Mouse (Mus musculus) heart, adult 8-10 months (tissue): ENCODE results near the gene Fbxo2. TPM values are rescaled to one million over a fixed set of nuclear protein-coding genes. Genes with fewer than 3 reads are reported as not detected.

Source experiments
- DNase-seq: peaks from one replicate; pipeline ENCODE4 v3.0.0; 2022; ENCODE audit warnings: low spot score
- total RNA-seq, 4 experiments: library from RNA; stranded (reverse); gene quantifications; 2 replicates each; pipeline ENCODE4 v1.2.4; 2022

Fbxo2 gene
- total RNA-seq, 4 experiments from 2014 or later: 0.27 to 0.57 (median 0.31) TPM

DNA sequence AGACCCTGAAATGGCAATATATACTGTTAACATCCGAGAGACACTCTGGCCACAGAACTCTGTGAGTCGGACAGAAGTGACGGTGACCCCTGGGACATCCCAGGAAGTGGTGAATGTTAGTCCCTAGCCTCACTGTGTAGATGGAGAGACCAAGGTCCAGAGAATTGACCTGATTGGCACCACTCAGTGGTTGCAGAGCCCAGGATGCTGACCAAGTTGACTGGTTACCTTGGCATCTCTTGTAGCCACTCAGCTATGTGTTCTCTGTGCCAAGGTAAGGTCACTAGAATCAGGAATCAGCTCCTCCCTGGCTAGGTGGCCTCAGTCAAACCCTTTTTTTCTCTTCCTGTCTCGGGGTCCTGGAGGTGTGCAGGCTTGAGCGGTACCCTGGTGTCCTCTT lies 16.7 kb upstream of the Fbxo2 start:
- no peak for DNase-seq

DNA sequence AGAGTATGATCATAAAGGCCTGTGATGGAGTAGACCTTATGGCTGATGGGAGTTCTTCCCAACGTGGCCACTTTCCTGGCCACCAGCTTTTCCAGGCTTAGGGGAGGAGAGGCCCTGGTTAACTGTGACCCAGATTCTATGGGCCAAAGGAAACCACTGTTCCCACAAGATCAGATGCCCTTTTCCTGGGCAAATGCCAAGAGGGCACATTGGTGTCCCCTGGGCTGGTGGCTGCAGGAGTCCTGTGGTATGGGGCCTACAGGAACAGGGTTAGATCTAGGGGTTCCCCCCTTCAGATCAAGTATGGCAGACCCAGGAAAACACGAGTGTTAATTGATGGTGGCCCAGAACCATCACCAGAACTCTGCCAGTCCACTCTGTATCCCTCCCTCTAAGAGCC lies 12.7 kb upstream of the Fbxo2 start:
- no peak for DNase-seq

DNA sequence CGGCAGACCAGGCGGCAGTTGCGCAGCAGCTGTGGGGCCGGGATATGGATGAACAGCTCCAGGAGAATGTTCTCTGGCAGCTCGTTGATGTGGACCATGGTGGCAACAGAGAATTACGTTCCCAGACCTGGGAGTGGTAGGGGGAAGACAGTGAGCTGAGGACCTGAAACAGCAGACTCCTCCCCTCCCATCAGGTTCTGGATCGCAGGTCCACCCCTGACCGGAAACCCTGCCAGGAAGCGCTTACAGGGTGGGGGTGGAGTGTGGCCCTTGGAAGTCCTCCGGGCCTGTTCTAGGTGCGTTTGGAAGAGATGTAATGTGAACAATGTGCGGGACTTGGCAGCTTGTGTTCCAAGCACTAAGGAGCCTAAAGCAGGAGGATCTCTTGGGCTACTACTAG lies 10.9 kb upstream of the Fbxo2 start:
- DNase-seq: no peak

DNA sequence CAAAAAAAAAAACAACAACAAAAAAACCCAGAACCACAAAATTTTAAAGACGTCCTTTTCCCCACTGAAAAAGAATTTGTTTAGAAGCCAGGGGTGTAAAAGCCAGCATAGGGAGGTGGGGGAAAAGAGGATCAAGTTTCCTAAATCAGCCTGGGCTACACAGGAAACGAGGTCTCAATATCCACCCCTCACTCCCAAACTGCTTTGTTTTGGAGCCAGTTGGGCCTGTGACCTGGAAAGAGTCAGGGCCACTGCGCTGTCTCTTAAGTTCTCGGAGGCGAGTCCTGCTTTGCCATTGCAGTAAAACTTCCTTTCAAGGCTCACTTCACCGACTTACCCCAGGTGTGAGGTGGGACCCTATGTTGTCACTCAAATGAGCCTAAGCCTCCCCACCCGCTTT lies 10.2 kb upstream of the Fbxo2 start:
- no peak for DNase-seq

DNA sequence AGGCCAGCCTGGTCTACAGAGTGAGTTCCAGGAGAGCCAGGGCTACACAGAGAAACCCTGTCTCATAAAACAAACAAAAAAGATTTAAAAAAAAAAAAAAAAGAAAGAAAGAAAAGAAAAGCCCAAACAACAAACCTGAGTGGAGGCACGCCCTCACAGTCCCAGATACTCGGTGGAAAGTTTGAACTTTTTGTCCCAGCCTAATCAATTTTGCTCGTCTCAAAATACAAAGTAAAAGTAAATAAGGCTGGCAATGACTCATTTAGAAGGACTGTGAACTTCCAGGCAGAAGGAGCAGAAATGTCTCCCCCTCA lies 9.5 kb upstream of the Fbxo2 start:
- no peak for DNase-seq

DNA sequence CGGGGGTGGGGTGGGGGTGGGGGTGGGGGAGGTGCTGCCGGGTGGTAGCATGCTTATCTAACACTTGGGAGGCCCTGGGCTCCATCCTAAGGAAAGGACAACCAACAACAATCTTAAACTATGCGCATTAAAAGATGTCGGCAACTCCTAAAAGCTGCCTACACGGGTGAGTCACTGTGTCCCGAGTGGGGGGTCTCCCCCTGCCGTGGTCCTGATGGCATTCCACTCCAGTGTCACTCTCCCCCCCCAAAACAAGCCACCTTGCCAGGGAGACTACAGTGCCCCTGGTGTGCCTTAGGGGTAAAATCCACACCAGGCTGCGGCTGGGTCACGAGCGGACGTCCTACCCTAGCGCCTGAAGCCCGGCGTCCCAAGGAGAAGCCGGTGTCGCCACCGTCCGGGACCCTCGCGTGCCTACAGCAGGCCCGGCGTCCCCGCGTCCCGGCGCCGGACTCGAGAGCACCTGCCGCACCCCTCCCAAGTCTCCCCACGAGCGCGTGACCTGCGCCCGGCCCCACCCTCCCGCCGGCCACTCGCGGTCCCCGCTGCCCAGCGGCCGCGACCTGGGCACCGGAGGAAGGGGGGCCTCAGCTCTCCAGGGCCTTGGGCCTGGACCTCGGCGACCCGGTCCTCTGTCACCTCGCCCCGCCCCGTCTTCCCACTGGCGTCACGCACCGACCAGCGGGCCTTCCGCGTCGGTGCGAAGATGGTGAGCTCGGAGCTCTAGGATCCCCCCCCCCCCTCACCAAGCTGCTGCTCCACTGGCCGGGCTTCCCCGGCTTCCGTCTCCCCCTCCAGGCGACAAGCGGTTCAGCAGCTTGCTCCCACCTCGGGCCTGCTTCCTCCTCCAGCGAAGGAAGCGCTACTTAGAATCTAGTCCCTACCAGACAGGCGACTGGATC lies 8.9 kb upstream of the Fbxo2 start, which contains the start of gene Fbxo6:
Gene Fbxo6 (minus strand): TSS at position 874 of the 902 bp plus-strand sequence.
- DNase-seq: peak; percentile 84

DNA sequence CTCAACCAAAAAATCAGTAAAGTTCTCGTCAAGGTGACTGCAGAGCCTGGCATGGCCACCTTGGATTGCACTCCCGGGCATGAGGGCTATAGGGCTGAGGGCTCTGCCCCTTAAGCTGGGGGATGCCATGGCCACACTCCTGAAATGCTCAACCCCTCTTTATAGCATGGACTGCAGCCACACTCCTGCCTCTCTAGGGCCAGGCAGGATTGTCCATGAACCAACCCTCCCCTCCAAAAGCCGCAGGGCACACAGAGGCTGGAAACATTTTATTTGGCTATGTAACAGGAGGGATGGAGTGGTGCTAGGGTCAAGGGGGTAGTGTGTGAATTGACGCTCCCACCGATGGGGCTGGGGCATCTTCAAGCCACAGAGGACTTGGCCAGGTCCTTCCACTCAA lies 7.9 kb upstream of the Fbxo2 start:
- DNase-seq: no peak

DNA sequence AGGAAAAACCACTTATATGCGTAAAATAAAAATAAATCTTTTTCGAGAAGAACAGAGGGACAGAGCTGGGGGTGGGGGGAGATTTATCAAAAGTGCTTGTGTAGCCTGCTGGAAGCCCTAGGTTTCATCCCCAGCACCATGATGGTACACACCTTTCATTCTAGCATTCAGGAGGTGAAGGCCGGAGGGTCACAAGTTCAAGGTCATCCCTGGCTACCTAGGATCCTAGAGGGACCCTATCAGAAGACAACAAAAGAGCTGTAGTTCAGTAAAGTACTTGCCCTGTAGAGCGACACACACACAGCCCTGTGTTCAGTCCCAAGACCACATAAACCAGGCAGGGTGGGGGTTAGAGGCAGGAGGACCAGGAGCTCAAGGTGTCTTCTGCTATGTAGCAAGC lies 6.4 kb upstream of the Fbxo2 start:
- no peak for DNase-seq

DNA sequence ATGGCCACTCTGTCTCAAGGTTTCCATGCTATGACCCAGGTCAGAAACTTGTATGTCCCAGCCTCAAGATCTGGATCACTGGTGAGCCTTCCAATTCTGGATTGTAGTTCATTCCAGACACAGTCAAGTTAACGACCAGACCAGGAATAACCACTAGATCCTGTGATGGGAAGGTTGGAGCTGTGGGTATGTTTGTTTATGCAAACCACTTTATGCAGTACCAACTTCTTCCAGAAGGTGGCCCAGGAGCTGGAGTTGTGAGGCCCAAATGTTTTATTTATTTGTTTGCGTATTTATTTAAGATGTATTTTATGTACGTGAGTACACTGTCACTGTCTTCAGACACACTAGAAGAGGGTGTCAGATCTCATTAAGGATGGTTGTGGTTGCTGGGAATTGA lies 5.4 kb upstream of the Fbxo2 start:
- DNase-seq: no peak

DNA sequence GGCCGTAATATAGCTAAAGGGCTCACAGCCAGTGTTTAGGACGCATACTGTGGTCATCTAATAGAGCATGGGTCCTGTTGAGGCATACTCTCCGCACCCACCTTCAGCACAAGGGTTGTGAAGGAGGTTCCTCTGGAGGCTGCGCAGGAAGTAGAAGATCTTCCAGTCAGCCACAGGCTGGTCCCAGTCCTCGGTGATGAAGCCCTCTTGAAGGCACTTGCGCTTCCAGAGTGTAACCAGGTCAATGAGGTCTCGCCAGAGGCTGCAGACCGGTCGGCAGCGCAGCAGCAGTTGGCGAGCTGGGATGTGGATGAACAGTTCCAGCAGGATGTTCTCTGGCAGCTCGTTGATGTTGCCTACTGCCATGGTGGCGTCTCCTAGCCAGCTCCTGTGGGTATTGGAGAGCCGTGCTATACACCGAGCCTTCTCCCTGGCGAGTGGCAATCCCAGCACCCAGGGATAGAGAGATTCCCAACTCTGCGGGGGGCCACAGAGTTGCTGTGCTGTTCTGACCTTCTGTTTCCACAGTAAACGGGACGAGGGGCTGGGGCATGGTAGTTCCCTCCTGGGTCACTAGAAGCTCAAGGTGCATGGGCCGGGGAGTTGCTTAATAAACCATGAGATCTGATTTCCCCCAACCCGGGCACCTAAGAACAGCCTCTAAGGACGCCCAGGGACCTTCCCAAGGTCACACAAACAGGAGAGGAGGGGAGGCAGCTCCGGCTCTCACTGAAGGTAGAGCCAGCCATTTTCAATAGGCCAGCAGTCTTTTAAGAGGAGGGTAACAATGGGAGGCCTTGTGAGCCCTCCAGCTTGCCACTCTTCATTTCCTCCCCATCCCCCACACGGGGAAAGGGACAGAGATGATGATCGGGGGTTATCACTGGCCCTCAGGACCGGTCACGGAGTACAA lies 1.7 kb upstream of the Fbxo2 start:
- no peak for DNase-seq

DNA sequence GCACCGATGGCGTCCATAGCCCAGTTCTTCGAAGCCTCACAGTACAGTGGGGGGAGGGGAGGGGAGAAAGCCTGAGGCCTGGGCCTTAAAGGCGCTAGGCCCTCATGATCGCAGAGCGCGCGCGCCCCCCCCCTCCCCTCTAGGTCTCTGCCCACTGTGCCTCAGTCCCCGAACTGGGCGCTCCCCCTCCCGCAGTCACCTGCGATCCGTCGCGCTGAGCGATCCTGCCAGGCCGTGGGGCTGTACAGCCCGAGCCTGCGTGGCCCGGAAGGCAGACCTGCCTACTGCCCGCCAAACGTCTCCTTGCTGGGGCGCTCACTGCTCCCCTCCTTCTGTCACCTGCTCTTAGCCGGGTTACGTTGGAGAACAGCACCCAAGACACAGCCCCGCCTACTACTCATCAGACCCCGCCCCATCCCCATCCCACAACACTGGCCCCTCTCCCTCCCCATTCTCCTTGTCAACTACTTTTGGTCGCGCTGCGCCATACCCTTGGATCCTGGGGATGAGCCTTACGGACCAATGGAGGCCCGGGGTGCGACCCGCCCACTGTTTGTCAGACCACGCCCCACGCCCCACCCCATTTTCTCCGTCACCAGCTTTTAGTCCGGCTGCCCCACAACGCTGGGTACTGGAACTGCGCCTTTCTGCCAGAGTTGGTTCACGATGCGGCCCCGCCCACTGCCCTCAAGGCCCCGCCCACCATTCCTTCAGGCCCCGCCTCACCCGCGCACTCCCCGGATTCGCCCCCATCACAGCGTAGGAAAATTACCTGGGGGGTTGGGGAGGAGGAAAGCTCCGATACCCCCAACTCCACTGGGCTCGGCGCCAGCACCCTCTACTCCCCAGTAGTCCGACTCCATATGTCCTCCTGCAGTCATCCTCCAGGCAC lies 631 bp upstream of the Fbxo2 start:
- DNase-seq: peak; percentile 86

DNA sequence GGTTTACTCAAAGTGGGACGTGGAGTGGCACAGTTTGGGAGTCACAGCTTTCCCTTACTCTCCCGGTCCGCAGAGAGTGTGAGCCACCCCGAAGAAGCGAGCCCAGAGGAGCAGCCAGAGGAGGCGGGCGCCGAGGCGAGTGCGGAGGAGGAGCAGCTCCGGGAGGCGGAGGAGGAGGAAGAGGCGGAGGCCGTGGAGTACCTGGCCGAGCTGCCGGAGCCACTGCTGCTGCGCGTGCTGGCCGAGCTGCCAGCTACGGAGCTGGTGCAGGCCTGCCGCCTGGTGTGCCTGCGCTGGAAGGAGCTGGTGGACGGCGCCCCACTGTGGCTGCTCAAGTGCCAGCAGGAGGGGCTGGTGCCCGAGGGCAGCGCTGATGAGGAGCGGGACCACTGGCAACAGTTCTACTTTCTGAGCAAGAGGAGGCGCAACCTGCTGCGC lies 3.6 kb downstream of the Fbxo2 start:
- DNase-seq: peak; percentile 36

DNA sequence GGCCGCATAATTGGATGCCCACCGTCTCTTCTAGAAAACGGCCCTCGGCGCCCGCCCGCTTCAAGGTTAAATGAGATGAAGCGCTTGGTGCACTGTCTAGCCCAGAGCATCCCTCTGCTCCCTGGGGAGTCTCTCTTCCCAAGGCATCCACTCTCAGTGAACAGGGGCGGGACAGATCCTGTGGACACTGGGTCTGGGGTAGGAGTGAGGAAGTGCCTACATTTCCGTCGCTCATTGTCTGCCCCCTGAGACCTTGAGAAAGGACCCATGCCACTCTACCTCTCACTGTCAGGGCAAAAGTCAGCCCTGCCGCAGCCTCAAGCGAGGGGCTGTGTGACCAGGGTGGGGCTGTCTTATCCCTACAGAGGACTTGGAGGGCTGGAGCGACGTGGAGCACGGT lies 4.0 kb downstream of the Fbxo2 start:
- DNase-seq: no peak

DNA sequence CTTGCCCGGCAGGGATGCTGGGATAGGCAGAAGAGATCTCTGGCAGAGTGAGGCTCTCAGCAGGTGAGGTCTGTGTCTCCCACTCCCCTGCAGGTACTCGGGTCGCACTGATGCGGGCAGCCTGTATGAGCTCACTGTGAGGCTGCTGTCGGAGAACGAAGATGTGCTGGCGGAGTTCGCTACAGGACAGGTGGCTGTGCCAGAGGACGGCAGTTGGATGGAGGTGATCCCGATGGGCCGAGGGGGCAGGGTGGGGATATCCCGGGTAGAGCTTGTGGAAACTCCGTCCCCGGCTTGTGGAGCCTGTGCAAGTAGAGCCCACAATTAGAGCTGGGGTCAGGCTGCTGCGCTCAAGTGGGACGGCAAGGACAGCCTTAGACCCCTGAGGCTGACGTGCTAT lies 5.1 kb downstream of the Fbxo2 start:
- no peak for DNase-seq

DNA sequence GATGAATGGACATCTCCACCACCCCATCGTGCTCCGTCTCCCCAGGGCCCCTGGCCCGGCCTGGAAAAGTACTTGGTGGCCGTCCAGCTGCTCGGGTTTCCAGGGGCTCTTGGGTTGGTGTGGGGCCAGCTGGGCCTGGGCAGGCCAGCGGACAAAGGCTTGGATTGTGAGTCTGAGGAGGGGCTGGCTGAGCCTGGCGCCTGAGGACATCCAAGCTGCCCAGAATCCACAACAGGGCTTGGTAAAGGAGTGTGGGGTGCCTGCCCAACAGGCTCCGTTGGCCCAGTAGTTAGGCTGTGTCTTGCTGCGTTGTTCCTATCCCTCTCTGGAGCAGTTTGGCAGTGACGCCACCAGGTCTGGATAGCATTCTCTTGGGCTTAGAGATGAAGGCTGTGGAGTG lies 6.0 kb downstream of the Fbxo2 start:
- no peak for DNase-seq

DNA sequence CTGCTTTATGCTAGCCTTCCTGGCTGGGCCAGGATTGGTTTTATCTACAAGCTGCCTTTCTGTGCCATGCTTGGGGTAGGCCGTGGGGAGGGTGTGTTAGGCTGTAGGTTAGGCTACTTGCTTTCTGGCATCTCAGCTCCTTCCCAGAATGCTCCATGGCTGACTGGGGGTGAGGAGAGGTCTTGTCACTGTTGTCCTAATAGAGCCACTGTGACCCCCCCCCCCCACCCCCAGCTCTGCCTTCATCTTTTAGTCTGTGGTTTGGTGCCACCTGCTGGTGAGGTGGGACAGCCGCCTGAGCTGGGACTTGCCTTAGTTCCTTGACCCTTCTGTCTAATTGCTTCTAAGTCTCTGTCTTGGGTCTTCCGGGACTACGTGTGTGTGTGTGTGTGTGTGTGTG lies 6.6 kb downstream of the Fbxo2 start:
- DNase-seq: peak; percentile 50

DNA sequence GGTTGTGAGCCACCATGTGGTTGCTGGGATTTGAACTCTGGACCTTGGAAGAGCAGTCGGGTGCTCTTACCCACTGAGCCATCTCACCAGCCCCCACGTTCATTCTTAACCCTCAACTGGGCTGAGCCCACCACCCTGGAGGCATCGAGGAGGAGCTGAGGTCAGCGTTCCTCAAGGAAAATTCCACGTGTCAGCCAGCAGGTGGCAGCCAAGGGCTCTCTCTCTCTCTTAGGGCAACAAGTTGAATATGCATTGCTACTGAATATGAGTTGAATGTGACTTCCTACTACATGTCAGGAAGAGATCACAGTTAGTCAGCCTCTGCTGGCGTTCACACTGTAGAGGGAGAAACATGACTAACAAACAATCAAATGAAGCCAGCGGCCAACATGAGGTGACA lies 7.9 kb downstream of the Fbxo2 start:
- no peak for DNase-seq

DNA sequence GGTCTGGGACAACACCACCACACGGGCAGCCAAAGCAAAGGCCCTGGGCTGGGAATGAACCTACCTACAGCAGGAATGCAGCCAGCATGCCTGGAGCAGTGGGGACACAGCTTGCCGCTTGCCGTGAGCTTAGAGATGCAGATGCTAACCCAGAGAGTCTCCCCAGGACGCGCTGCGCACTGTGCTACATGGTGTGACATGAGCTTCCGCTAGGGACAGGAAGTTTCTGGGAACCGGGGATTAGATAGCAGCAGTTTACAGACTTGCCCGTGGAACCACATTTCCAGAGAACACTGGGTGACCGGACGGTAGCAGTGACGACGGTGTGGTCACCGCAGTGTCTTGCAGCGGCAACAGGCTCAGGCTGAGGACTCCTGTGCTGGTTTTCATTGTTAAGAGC lies 9.2 kb downstream of the Fbxo2 start:
- DNase-seq: no peak

DNA sequence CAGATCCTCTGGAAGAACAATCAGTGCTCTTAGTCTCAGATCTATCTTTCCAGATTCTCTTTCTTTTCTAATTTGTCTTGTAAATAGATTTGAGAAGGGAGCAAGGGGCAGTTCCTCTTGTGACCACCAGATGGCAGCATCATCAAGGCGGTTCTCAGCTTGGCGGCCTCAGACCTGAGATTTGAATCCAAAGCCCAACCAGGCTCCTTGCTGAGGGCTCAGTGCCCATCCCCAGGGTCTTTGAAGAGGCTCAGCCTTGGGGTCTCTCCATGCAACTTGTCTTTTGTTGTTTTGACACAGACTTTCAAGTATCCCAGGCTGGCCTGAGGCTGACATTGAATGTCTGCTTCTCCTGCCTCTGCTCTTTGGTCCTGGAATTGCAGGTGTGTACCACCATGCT lies 10.4 kb downstream of the Fbxo2 start:
- DNase-seq: no peak

DNA sequence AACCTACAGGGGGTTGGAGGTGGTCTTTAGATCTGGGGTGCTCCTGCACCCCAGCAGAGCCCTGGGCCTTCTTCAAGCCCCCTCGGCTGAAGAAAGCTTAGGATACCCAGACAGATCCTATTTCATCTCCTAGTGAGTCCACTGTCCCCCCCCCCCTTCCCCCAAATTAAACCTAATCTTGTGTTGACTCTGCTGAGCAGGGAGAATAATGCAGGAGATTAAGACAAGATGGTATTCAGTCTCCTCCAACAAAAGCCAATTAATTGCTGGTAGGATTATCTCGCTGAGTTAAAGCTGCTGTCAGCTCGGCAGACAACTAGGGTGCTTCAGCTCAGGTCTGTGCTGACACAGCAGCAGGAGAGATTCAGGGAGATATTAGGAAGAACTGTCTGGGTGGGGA lies 10.8 kb downstream of the Fbxo2 start:
- no peak for DNase-seq

DNA sequence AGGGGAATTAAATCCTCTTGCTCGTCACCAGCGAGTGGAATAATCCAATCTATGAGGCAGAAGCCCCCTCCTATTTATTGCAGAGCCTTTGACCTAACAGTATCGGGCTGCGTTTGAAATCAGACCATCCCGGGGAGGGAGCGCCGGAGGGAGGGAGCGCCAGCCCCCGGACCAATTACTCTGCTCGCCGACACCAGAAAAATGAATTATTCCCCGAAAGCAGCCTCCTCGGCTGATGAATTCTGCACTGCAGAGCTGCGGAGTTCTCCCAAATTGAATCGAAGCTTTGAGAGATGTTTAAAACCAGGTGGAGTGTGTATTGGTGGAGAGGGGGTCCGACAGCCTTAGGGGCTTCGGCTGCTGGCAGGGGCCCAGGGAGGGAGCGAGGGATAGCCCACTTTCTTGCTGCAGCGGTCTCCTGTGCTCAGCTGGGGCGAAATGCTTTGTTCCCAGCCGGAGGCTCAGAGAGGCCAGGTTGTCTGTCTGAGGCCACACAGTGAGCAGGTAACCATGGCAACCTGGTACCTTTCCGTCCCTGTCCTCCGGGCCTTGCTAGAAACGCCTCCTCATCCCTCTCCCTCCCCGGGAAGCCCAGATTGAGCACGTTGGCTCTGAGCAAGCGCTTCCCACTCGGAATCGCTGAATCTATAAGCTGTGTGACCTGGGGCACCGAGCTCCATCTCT lies 13.5 kb downstream of the Fbxo2 start:
- no peak for DNase-seq
